Mouse (Mus musculus): ENCODE results near the gene Pipox.

- no peak for TF ChIP-seq EP300 (IDR thresholded peaks at IDR 0.05; ENCODE audit: low read depth)
- no peak for TF ChIP-seq CTCF (IDR thresholded peaks at IDR 0.05; ENCODE audit: low read depth)
Measured at GRCm38 (mm10) chr11:77885246-77885575, 8.7 kb downstream of the Pipox start.
